Mouse (Mus musculus) forebrain, embryonic 12.5 days (tissue): Measurements from ENCODE around the gene Acoxl. TPM values are rescaled to one million over a fixed set of nuclear protein-coding genes. Genes with fewer than 3 reads are reported as not detected.
A peak's percentile ranks its signal among the peaks of the same experiment; 100 is the strongest.

Experiments
- ATAC-seq: fragments of 200-750 bp; cut with Nextera tagmentation; 2 replicates; pipeline ENCODE4 v1.8.0; 2017; ENCODE audit warnings: moderate TSS enrichment; ENCODE audit not compliant: low FRiP score
- H3K27ac ChIP-seq: fragments of 300-500 bp; sonication (generic); 2 replicates; pipeline ENCODE4 v1.5.1; 2016; ENCODE audit warnings: mild to moderate bottlenecking
- H3K27me3 ChIP-seq: fragments of 300-500 bp; sonication (generic); 2 replicates; pipeline ENCODE4 v1.6.1; 2016; ENCODE audit warnings: mild to moderate bottlenecking
- H3K36me3 ChIP-seq: fragments of 300-500 bp; sonication (generic); replicated peaks from 2 replicates; pipeline ENCODE4 v1.6.1; 2016; ENCODE audit warnings: mild to moderate bottlenecking
- H3K4me1 ChIP-seq: fragments of 300-500 bp; sonication (generic); 2 replicates; pipeline ENCODE4 v1.6.1; 2016
- H3K4me2 ChIP-seq: fragments of 300-500 bp; sonication (generic); 2 replicates; pipeline ENCODE4 v1.6.1; 2016; ENCODE audit warnings: mild to moderate bottlenecking, moderate library complexity
- H3K4me3 ChIP-seq: fragments of 300-500 bp; sonication (generic); replicated peaks from 2 replicates; pipeline ENCODE4 v1.5.1; 2016; ENCODE audit warnings: mild to moderate bottlenecking
- H3K9ac ChIP-seq: fragments of 300-500 bp; sonication (generic); 2 replicates; pipeline ENCODE4 v1.6.1; 2016; ENCODE audit warnings: mild to moderate bottlenecking
- H3K9me3 ChIP-seq: fragments of 300-500 bp; sonication (generic); 2 replicates; pipeline ENCODE4 v1.6.1; 2016
- WGBS: fragments of 180-500 bp; shearing (Covaris S2); methylation state at CpG from one replicate; pipeline ENCODE4 v1.1.7; 2016; 5-methylcytosine and 5-hydroxymethylcytosine counted together
- polyA plus RNA-seq: library from polyadenylated mRNA; unstranded; fragments of >200 nt; fragmentation: Nextera tagmentation; extraction: Ambion mirVana; gene quantifications from 2 replicates; pipeline ENCODE4 v1.2.1, GENCODE M21; 2016

Acoxl gene
- polyA plus RNA-seq, 1 experiment from 2014 or later, result 0.11 TPM

DNA sequence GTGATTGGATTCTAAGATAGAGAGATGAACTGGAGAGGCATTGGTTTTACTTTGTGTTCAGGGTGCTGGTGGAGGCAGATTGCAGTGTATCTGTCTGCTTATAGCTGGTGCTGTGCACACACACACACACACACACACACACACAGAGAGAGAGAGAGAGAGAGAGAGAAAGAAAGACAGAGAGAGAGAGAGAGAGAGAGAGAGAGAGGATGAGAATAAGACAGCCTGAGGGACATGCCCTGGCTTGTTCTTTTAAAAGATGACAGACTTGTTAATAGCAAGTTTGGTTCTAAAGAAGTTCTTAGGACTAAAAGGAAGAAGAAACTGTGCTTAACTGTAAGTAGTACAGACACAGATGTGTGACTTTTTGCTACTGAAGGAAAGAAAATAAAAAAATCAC is 295.2 kb downstream of the Acoxl start:
- Histone ChIP-seq H3K9me3 (no peaks in the 10 kb centered on the region), H3K27ac (no peak overlapping the region), H3K27me3 (no peaks in the 10 kb centered on the region), H3K9ac (no peak overlapping the region), H3K36me3 (peaks cover 37% of the 10 kb centered on the region), H3K4me1 (peaks cover 21% of the 10 kb centered on the region), H3K4me3 (no peak overlapping the region), H3K4me2 (no peak overlapping the region)
- no peak for ATAC-seq

GRCm38 (mm10) chr2:128134474-128134873 is 295.8 kb downstream of the Acoxl start:
- Histone ChIP-seq H3K4me3 (no peak overlapping the region), H3K4me2 (no peak overlapping the region), H3K27ac (no peak overlapping the region), H3K4me1 (peaks cover 22% of the 10 kb centered on the region), H3K36me3 (peaks cover 37% of the 10 kb centered on the region), H3K9me3 (no peaks in the 10 kb centered on the region), H3K9ac (no peak overlapping the region), H3K27me3 (no peaks in the 10 kb centered on the region)
- no peak for ATAC-seq
- 89% methylated on average over 5 of the region's 5 CpGs for WGBS

GRCm38 (mm10) chr2:128134948-128135347 is 296.3 kb downstream of the Acoxl start:
- no peak overlapping the region for H3K9ac ChIP-seq
- no peak overlapping the region for H3K4me3 ChIP-seq
- H3K9me3 ChIP-seq, result no peaks in the 10 kb centered on the region
- peaks cover 35% of the 10 kb centered on the region for H3K36me3 ChIP-seq
- H3K27ac ChIP-seq, result no peak overlapping the region
- H3K4me1 ChIP-seq, result peaks cover 27% of the 10 kb centered on the region
- WGBS, result 80% methylated on average over 8 of the region's 8 CpGs
- H3K4me2 ChIP-seq, result no peak overlapping the region
- ATAC-seq, result no peak
- H3K27me3 ChIP-seq, result no peaks in the 10 kb centered on the region

GRCm38 (mm10) chr2:128136769-128137433 is 298.2 kb downstream of the Acoxl start:
- no peak overlapping the region for H3K4me2 ChIP-seq
- no peak overlapping the region for H3K4me3 ChIP-seq
- H3K4me1 ChIP-seq, result peaks cover 32% of the 10 kb centered on the region
- peaks cover 25% of the 10 kb centered on the region for H3K36me3 ChIP-seq
- no peaks in the 10 kb centered on the region for H3K27me3 ChIP-seq
- WGBS, result 91% methylated on average over 16 of the region's 16 CpGs
- H3K27ac ChIP-seq, result no peak overlapping the region
- no peak overlapping the region for H3K9ac ChIP-seq
- H3K9me3 ChIP-seq, result no peaks in the 10 kb centered on the region
- no peak for ATAC-seq

DNA sequence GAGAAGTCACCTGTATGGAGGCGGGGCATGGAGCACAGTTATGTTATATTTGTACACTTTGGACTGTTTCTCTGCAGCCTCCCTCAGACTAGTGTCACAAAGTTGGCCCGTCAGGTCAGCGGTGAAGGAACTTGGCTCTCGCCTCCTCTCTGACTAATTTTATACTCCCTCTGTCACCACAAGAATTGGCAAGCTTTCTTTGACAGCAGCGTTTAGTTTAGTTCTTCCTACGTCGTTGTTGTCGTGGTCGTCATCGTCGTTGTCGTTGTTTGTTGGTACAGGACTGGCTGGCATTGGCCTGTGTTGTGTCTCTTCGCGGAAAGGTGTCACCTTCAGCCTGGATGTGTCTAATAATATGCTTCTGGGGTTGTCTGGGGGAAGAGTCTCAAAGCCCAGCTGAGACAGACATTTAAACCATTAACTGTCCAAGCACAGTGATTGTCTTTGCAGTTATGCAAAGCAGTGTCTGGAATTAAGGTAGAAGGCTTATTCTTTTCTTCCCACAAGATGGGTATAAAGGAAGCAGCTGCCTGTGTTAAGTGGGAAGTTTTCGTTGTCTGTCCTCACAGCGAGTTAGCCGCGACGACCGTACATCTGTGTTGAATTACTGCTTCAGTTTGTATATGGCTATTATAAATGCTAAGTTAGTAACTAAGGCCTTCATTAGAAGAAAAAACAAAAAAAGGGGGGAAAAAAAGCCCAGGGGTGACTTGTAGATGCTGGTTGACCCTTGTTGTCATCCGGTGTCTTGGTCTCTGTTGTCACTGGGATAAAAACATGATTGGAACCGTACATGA is 299.0 kb downstream of the Acoxl start:
- Histone ChIP-seq H3K9ac (no peak overlapping the region), H3K4me3 (no peak overlapping the region), H3K9me3 (no peaks in the 10 kb centered on the region), H3K4me1 (peaks cover 32% of the 10 kb centered on the region), H3K36me3 (peaks cover 25% of the 10 kb centered on the region), H3K27ac (no peak overlapping the region), H3K4me2 (no peak overlapping the region), H3K27me3 (no peaks in the 10 kb centered on the region)
- WGBS, result 84% methylated on average over 22 of the region's 22 CpGs
- no peak for ATAC-seq

GRCm38 (mm10) chr2:128138924-128139323 is 300.2 kb downstream of the Acoxl start:
- Histone ChIP-seq H3K27ac (no peak overlapping the region), H3K27me3 (no peaks in the 10 kb centered on the region), H3K9ac (no peak overlapping the region), H3K4me3 (no peak overlapping the region), H3K4me1 (peaks cover 32% of the 10 kb centered on the region), H3K36me3 (peaks cover 24% of the 10 kb centered on the region), H3K4me2 (no peak overlapping the region), H3K9me3 (no peaks in the 10 kb centered on the region)
- 80% methylated on average over 8 of the region's 8 CpGs for WGBS
- no peak for ATAC-seq

- Histone ChIP-seq H3K27ac (peak overlapping the region; percentile 59; the same call in 1 of the 2 replicates), H3K36me3 (peaks cover 17% of the 10 kb centered on the region)
Observed at GRCm38 (mm10) chr2:128139781-128140180, 301.1 kb downstream of the Acoxl start.

GRCm38 (mm10) chr2:128140183-128140582 is 301.5 kb downstream of the Acoxl start:
- Histone ChIP-seq H3K27ac (0 out of 2 replicates have a peak overlapping the region, but pooled peaks have one; percentile 5), H3K27me3 (no peaks in the 10 kb centered on the region), H3K4me3 (no peak overlapping the region), H3K36me3 (peaks cover 13% of the 10 kb centered on the region), H3K4me2 (no peak overlapping the region), H3K9me3 (no peaks in the 10 kb centered on the region), H3K9ac (no peak overlapping the region), H3K4me1 (peaks cover 32% of the 10 kb centered on the region)
- no peak for ATAC-seq
- 86% methylated on average over 3 of the region's 3 CpGs for WGBS

More at GRCm38 (mm10) chr2:128139781-128140180, 301.1 kb downstream of the Acoxl start:
- Histone ChIP-seq H3K4me1 (peaks cover 32% of the 10 kb centered on the region), H3K9me3 (no peaks in the 10 kb centered on the region), H3K9ac (no peak overlapping the region), H3K27me3 (no peaks in the 10 kb centered on the region), H3K4me3 (no peak overlapping the region), H3K4me2 (no peak overlapping the region)
- no peak for ATAC-seq
- 61% methylated on average over 15 of the region's 15 CpGs for WGBS

- no peak for ATAC-seq
- Histone ChIP-seq H3K27me3 (no peaks in the 10 kb centered on the region), H3K4me2 (no peak overlapping the region), H3K9ac (no peak overlapping the region), H3K36me3 (peaks cover 21% of the 10 kb centered on the region), H3K4me1 (peaks cover 17% of the 10 kb centered on the region), H3K4me3 (no peak overlapping the region), H3K27ac (no peak overlapping the region), H3K9me3 (no peaks in the 10 kb centered on the region)
Observed at GRCm38 (mm10) chr2:128143992-128144391, 305.3 kb downstream of the Acoxl start.

- Histone ChIP-seq H3K27me3 (no peaks in the 10 kb centered on the region), H3K4me3 (no peak overlapping the region), H3K4me1 (peaks cover 3% of the 10 kb centered on the region; the same call in 1 of the 2 replicates), H3K27ac (no peak overlapping the region), H3K4me2 (no peak overlapping the region), H3K36me3 (peaks cover 33% of the 10 kb centered on the region), H3K9me3 (no peaks in the 10 kb centered on the region), H3K9ac (no peak overlapping the region)
- WGBS, result 86% methylated on average over 3 of the region's 3 CpGs
- ATAC-seq, result no peak
Observed at GRCm38 (mm10) chr2:128145433-128145832, 306.8 kb downstream of the Acoxl start.

DNA sequence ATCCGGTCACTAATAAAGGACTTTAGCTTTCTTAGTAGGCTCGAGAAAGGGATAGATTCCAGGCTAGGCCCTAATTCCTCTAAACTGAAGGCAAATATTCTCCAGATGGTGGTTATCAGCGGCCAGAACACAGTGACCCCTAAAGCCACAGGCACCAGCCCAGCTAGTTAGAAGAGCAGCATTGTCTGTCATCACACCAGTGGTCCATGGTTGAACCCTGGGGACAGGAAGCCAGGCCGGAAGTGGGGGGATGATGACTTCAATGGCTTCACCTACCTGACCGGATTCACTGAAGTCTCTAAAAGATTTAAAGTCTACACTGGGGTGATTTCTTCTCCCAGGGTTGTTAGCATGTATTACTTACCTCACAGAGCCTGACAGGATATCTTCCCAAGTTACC is 310.9 kb downstream of the Acoxl start:
- WGBS, result 88% methylated on average over 5 of the region's 5 CpGs
- no peak overlapping the region for H3K27ac ChIP-seq
- no peaks in the 10 kb centered on the region for H3K27me3 ChIP-seq
- no peak overlapping the region for H3K9ac ChIP-seq
- no peak for ATAC-seq
- no peak overlapping the region for H3K4me3 ChIP-seq
- no peak overlapping the region for H3K4me2 ChIP-seq
- no peaks in the 10 kb centered on the region for H3K9me3 ChIP-seq
- peaks cover 36% of the 10 kb centered on the region for H3K36me3 ChIP-seq
- peaks cover 10% of the 10 kb centered on the region for H3K4me1 ChIP-seq

GRCm38 (mm10) chr2:128152211-128152610 is 313.5 kb downstream of the Acoxl start:
- WGBS, result 84% methylated on average over 9 of the region's 9 CpGs
- H3K27me3 ChIP-seq, result no peaks in the 10 kb centered on the region
- no peak overlapping the region for H3K9ac ChIP-seq
- H3K27ac ChIP-seq, result no peak overlapping the region
- H3K4me2 ChIP-seq, result no peak overlapping the region
- H3K4me1 ChIP-seq, result peaks cover 25% of the 10 kb centered on the region
- no peak overlapping the region for H3K4me3 ChIP-seq
- ATAC-seq, result no peak
- peaks cover 39% of the 10 kb centered on the region for H3K36me3 ChIP-seq
- H3K9me3 ChIP-seq, result no peaks in the 10 kb centered on the region
